Mouse (Mus musculus) heart, postnatal 0 days (tissue): ENCODE results near the gene 1700074P13Rik. TPM values are rescaled to one million over a fixed set of nuclear protein-coding genes. Genes with fewer than 3 reads are reported as not detected.
"Not testable (repeated sequence)": the region's sequence is repeated elsewhere in the genome, so short reads cannot be mapped to it uniquely, and the experiment has no call there.

Experiments used
- ATAC-seq: fragments of 200-750 bp; cut with Nextera tagmentation; 2 replicates; pipeline ENCODE4 v1.8.0; 2017; ENCODE audit warnings: low read depth, moderate number of reproducible peaks, moderate library complexity; ENCODE audit not compliant: insufficient read depth
- DNase-seq: peaks from one replicate; pipeline ENCODE4 v3.0.0-alpha.2; 2016; ENCODE audit warnings: low spot score
- H3K27ac ChIP-seq: fragments of 300-500 bp; sonication (generic); 2 replicates; pipeline ENCODE4 v1.5.1; 2014; ENCODE audit warnings: low read depth, mild to moderate bottlenecking
- H3K27me3 ChIP-seq: fragments of 300-500 bp; sonication (generic); 2 replicates; pipeline ENCODE4 v1.6.1; 2014; ENCODE audit warnings: low read length, mixed read lengths; ENCODE audit not compliant: control insufficient read depth, insufficient read depth
- H3K36me3 ChIP-seq: fragments of 300-500 bp; sonication (generic); replicated peaks from 2 replicates; pipeline ENCODE4 v1.6.1; 2014; ENCODE audit warnings: low read length, mixed read lengths; ENCODE audit not compliant: control insufficient read depth, insufficient read depth
- H3K4me1 ChIP-seq: fragments of 300-500 bp; sonication (generic); 2 replicates; pipeline ENCODE4 v1.6.1; 2014; ENCODE audit warnings: antibody characterized with exemption; ENCODE audit not compliant: control insufficient read depth, insufficient read depth
- H3K4me2 ChIP-seq: fragments of 300-500 bp; sonication (generic); 2 replicates; pipeline ENCODE4 v1.6.1; 2014; ENCODE audit warnings: low read depth, mild to moderate bottlenecking, low read length, moderate library complexity
- H3K4me3 ChIP-seq: fragments of 300-500 bp; sonication (generic); 2 replicates; pipeline ENCODE4 v1.5.1; 2014; ENCODE audit warnings: low read depth, low read length
- H3K9ac ChIP-seq: fragments of 300-500 bp; sonication (generic); replicated peaks from 2 replicates; pipeline ENCODE4 v1.6.1; 2014; ENCODE audit warnings: low read depth, low read length, mixed read lengths
- H3K9me3 ChIP-seq: fragments of 300-500 bp; sonication (generic); replicated peaks from 2 replicates; pipeline ENCODE4 v1.6.1; 2016; ENCODE audit warnings: low read length; ENCODE audit not compliant: control insufficient read depth
- CTCF ChIP-seq: IDR thresholded peaks from 2 replicates; pipeline ENCODE4 v1.5.1; 2016; ENCODE audit warnings: antibody characterized with exemption, control low read depth, low read depth
- EP300 ChIP-seq: IDR thresholded peaks from 2 replicates; pipeline ENCODE4 v1.6.1; 2016; ENCODE audit warnings: antibody characterized with exemption, low read depth
- WGBS: fragments of 180-500 bp; shearing (Covaris S2); extraction: QIAGEN DNeasy Blood & Tissue Kit; methylation state at CpG from one replicate; pipeline ENCODE4 v1.1.7; 2014; 5-methylcytosine and 5-hydroxymethylcytosine counted together
- polyA plus RNA-seq: library from polyadenylated mRNA; unstranded; fragments of >200 nt; fragmentation: Nextera tagmentation; extraction: Ambion mirVana; gene quantifications from 2 replicates; pipeline ENCODE4 v1.2.1, GENCODE M21; 2015
- total RNA-seq: library from RNA; depleted of rRNA; stranded (reverse); fragments of >200 nt; gene quantifications from 2 replicates; pipeline ENCODE4 v1.2.3, GENCODE M21; 2014; ENCODE audit warnings: low replicate concordance; rRNA removed

Gene 1700074P13Rik
- total RNA-seq (not detected in 2 replicates), polyA plus RNA-seq (not detected in 2 replicates)

- H3K9ac ChIP-seq = no peak within 1 kb of the TSS
- no peak for ATAC-seq
- H3K27me3 ChIP-seq = no peaks in the 10 kb centered on the region
- no peak for TF ChIP-seq EP300
- TF ChIP-seq CTCF = no peak
- H3K27ac ChIP-seq = no peak within 1 kb of the TSS
- no peaks in the 10 kb centered on the region for H3K9me3 ChIP-seq
- no peaks in the 10 kb centered on the region for H3K4me1 ChIP-seq
- WGBS = 83% methylated on average over 10 of the region's 10 CpGs
- H3K4me2 ChIP-seq = no peak within 1 kb of the TSS
- DNase-seq = no peak
- no peak within 1 kb of the TSS for H3K4me3 ChIP-seq
- no peaks in the 10 kb centered on the region for H3K36me3 ChIP-seq
Observed at GRCm38 (mm10) chr6:40940457-40940856, at the start of gene 1700074P13Rik. Gene 1700074P13Rik, minus strand, starts transcription at chr6:40940557.

- 71% methylated on average over 2 of the region's 2 CpGs for WGBS
- DNase-seq, ATAC-seq, H3K9ac ChIP-seq, H3K27me3 ChIP-seq, H3K4me2 ChIP-seq, H3K4me3 ChIP-seq, H3K4me1 ChIP-seq, H3K27ac ChIP-seq, H3K36me3 ChIP-seq, H3K9me3 ChIP-seq: not testable (repeated sequence)
Observed at GRCm38 (mm10) chr6:40964454-40964853, 24.1 kb upstream of the 1700074P13Rik start, which contains the start of gene 1810009J06Rik. Gene 1810009J06Rik, plus strand, starts transcription at chr6:40964754.

- Histone ChIP-seq H3K27ac (no peak overlapping the region), H3K4me1 (no peaks in the 10 kb centered on the region), H3K9ac (no peak overlapping the region), H3K4me2 (no peak overlapping the region), H3K4me3 (no peak overlapping the region), H3K9me3 (no peaks in the 10 kb centered on the region), H3K36me3 (no peaks in the 10 kb centered on the region), H3K27me3 (no peaks in the 10 kb centered on the region)
- ATAC-seq (no peak), DNase-seq (no peak)
- 29% methylated on average over 2 of the region's 2 CpGs for WGBS
- TF ChIP-seq CTCF (no peak), EP300 (no peak)
Observed at GRCm38 (mm10) chr6:40953716-40954115, 13.4 kb upstream of the 1700074P13Rik start.

GRCm38 (mm10) chr6:40951770-40952169 lies 11.4 kb upstream of the 1700074P13Rik start, which contains the start of gene Gm4744:
Gene Gm4744, minus strand, starts transcription at chr6:40951870.
- no peaks in the 10 kb centered on the region for H3K27me3 ChIP-seq
- no peak within 1 kb of the TSS for H3K27ac ChIP-seq
- H3K9ac ChIP-seq = no peak within 1 kb of the TSS
- no peak within 1 kb of the TSS for H3K4me3 ChIP-seq
- no peaks in the 10 kb centered on the region for H3K4me1 ChIP-seq
- H3K4me2 ChIP-seq = no peak within 1 kb of the TSS
- no peaks in the 10 kb centered on the region for H3K36me3 ChIP-seq
- no peaks in the 10 kb centered on the region for H3K9me3 ChIP-seq
- no peak for DNase-seq
- ATAC-seq = no peak
- TF ChIP-seq CTCF (no peak), EP300 (no peak)

DNA sequence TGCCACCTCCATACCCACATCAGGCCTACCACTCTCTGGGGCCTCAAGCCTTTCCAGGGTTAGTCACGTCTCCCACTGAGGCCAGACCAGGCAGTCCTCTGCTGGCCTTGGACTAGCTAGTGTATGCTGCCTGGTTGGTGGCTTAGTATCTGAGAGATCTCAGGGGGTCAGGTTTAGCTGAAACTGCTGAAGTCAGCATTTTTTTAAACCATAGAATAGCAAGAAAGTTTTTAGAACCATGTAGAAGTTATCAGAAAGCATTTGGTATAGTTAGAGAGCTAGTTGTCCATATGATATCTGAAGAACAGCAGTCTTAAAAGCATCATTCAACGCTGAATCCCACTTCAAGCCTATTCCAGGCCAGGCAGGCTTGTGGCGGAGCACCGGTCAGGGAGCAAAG lies 20.4 kb downstream of the 1700074P13Rik start:
- whole genome bisulfite sequencing = 73% methylated on average over 4 of the region's 4 CpGs
- H3K4me1 ChIP-seq = no peaks in the 10 kb centered on the region
- no peak overlapping the region for H3K4me2 ChIP-seq
- TF ChIP-seq CTCF (no peak), EP300 (no peak)
- no peak overlapping the region for H3K4me3 ChIP-seq
- H3K27ac ChIP-seq = no peak overlapping the region
- no peaks in the 10 kb centered on the region for H3K36me3 ChIP-seq
- H3K27me3 ChIP-seq = no peaks in the 10 kb centered on the region
- H3K9me3 ChIP-seq = no peaks in the 10 kb centered on the region
- DNase-seq (no peak), ATAC-seq (no peak)
- H3K9ac ChIP-seq = no peak overlapping the region

GRCm38 (mm10) chr6:40900287-40900686 lies 40.1 kb downstream of the 1700074P13Rik start, which contains the start of gene Prss58:
Gene Prss58, minus strand, starts transcription at chr6:40900387.
- H3K27me3 ChIP-seq = no peaks in the 10 kb centered on the region
- H3K27ac ChIP-seq = no peak within 1 kb of the TSS
- ATAC-seq = no peak
- H3K4me1 ChIP-seq = no peaks in the 10 kb centered on the region
- H3K9ac ChIP-seq = no peak within 1 kb of the TSS
- TF ChIP-seq EP300 (no peak), CTCF (no peak)
- no peak within 1 kb of the TSS for H3K4me3 ChIP-seq
- no peak within 1 kb of the TSS for H3K4me2 ChIP-seq
- H3K36me3 ChIP-seq = no peaks in the 10 kb centered on the region
- no peaks in the 10 kb centered on the region for H3K9me3 ChIP-seq
- no peak for DNase-seq
